Mouse (Mus musculus) frontal cortex, postnatal 14 days (tissue): ENCODE results near the gene Mtf2.
"Not testable (repeated sequence)": the region's sequence is repeated elsewhere in the genome, so short reads cannot be mapped to it uniquely, and the experiment has no call there.

Experiments used
- DNase-seq, 2 experiments: peaks; one replicate each; pipeline ENCODE4 v3.0.0; 2022; ENCODE audit warnings: low spot score in 2 of 2

The Mtf2 gene

DNA sequence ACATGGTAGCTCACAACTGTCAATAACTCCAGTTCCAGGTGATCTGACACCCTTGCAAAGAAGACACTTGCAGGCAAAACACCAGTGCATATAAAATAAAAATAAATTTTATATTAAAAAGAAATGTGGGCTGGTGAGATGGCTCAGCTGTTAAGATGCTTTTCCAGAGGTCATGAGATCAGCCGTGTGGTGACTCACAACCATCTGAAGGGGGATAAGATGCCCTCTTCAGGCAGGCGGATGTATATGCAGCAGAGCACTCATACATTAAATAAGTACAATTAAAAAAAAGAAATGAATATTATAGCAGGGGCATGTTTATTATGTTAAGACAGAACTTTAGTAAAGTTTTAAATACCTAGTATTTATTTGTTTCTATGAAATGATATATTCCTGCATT lies 16.9 kb downstream of the Mtf2 start:
- DNase-seq: no peak

DNA sequence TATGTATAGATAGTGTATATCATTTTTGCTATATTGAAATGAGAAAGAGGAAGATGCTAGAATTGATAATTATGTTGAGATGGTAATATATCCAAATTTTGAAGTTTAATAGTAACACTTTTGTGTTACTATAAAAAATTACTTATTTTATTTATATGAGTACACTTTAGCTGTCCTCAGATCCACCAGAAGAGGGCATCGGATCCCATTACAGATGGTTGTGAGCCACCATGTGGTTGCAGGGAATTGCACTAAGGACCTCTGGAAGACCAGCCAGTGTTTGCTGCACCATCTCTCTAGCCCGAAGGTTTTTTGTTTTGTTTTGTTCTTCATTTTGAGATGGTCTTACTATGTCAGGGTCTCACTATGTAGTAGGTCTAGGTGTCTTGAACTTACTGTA lies 20.0 kb downstream of the Mtf2 start:
- no peak for DNase-seq

DNA sequence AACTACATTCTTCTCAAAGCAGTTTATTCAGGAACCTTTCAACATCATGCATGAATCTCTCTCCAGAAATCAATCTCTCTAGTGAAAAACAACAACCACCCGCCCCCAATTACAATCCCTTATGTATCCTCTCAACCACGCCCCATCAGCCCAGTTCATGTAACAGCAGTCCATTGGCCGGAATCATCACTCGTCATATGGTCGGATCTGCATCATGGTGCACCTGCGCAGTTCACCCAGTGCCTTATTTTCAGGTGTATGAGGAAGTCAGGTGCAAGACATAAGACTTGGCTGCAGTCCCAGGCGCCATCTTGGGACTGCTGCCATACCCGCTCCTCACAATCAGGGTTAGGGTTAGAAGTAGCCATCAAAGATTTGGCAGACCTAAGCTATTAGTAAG lies 27.3 kb downstream of the Mtf2 start:
- DNase-seq: not testable (repeated sequence)

DNA sequence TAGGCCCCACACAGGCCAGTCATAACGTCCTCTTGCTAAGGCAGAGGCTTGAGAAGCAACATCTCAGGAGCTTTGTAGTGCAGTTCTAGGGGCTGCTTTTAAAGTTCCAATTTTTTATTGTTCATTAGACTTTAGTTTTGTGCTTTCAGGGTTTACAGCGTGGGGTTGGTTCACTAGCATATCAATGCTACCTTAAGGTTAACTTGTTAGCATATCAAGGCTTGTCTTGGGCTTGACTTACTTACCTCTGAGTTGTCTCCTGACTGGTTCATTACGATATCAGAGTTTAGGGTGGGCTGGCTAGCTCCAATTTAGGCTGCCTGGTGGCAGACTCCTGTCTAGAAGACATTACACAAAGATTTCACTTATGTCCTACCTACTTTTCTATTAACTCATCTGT lies 32.2 kb downstream of the Mtf2 start:
- DNase-seq: no peak

DNA sequence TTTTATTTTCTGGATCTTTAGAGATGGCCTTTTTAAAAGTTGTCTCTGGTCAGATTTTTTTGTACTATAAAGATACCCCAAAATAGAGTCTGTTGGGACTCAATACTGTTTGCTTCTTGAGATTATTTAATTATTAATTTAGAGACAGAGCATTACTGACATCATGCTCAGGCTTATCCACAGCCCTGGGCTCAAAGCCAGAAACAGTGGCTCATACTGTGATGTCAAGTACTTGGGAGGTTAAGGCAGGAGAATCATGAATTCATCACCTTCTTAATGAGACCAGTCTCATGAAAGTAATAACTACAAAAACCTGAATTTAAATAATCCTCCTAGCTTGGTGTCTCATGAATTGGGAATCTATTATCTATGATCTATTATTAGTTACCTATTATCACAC lies 34.7 kb downstream of the Mtf2 start:
- DNase-seq: no peak

DNA sequence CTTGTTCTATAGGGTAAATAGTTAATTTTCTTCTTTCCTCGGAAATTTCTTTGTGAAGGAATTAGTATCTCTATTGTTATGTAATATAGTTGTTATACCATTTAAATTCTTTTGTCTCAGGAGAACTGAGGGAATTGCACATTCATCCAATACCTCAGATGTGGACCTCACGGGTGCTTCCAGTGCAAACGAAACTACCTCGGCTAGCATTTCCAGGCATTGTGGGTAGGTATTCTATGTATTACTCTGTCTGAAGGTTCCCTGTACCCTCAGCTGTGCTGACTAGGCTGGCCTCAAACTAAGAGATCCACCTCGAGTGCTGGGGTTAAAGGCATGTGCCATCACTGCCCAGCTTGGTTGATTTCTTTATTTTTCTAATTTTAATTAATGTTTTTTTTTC lies 38.8 kb downstream of the Mtf2 start:
- no peak for DNase-seq

DNA sequence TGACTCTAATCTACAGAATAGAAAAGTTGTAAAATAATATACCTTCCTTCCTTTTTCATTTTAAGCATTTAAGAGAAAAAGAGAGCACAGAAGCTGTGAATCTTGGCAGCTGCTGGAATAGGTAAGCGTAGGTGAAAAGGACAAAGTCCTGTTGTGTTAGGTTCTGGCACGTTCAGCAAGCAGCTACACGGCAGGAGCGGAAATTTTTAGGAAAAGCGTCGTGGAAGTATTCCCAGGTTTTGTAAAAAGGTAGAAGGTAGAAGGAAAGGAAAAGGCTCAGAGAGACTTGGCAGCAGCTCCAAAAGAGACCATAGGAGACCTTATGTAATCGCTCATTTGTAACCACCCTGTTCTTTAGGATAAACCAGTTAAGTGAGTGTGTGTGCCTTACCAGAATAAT lies 43.9 kb downstream of the Mtf2 start:
- DNase-seq: no peak

DNA sequence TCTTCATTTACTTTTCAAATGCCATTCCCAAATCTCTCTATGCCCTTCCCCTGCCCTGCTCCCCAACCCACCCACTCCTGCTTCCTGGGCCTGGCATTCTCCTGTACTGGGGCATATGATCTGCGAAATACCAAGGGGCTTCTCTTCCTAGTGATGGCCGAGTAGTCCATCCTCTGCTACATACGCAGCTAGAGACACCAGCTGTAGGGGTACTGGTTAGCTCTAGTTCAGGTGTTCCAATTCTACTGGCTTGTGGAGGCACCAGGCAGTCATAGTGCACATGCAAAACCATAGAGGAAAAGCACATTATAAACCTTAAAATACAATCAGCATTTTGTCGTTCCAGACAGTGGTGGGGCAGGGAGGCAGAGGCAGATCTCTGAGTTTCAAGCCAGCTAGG lies 52.2 kb downstream of the Mtf2 start:
- DNase-seq: no peak

DNA sequence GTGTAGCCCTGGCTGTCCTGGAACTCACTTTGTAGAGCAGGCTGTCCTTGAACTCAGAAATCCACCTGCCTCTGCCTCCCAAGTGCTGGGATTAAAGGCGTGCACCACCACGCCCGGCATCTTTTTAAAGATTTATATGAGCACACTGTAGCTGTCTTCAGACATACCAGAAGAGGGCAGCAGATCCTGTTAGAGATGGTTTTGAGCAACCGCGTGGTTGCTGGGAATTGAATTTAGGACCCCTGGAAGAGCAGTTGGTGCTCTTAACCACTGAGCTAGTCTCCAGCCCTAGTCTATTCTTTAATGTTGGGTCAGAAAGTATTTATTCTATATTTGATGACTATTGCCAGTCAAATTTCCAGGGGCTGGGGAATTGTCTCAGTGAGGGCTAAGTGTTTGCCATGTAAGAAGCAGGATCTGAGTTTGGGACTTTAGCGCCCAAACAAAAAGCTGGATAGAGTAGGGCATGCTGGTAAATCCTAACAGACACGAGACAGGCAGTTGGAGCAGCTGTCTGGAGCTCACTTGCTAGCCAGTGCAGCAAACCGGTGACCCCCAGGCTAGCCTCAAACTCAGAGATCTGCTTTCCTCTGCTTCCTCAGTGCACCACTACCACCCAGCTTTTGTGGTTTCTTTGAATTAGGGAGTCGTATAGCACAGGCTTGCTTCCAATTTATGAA lies 54.9 kb downstream of the Mtf2 start:
- DNase-seq: no peak

DNA sequence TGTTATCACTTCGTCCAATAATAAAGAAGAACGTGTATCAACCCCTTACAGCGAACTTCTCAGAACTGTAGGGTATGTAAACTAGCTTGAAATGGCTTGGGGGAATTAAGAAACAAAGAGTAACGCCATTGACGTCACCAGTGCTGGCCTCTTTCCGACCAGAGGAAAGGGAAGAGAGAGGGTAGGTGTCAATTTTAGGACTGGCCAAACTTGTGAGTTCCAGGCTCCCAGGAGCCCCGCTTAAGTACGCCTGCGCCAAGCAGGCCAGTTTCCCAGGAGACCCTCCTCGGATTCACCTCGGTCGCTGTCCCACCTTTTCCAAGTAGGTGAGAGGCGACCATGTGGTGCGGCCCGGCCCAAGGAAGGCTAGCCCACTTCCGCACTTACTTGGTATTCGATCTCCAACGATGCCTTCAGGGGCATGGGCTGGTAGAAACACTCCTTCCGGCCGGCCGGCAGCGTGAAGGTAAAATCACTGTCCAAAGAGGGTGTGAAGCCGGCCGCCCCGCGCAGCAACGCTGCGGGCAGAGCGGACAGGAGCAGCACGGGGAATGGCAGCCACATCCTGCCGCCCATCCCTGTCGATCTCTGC lies 66.5 kb downstream of the Mtf2 start:
- no peak for DNase-seq

DNA sequence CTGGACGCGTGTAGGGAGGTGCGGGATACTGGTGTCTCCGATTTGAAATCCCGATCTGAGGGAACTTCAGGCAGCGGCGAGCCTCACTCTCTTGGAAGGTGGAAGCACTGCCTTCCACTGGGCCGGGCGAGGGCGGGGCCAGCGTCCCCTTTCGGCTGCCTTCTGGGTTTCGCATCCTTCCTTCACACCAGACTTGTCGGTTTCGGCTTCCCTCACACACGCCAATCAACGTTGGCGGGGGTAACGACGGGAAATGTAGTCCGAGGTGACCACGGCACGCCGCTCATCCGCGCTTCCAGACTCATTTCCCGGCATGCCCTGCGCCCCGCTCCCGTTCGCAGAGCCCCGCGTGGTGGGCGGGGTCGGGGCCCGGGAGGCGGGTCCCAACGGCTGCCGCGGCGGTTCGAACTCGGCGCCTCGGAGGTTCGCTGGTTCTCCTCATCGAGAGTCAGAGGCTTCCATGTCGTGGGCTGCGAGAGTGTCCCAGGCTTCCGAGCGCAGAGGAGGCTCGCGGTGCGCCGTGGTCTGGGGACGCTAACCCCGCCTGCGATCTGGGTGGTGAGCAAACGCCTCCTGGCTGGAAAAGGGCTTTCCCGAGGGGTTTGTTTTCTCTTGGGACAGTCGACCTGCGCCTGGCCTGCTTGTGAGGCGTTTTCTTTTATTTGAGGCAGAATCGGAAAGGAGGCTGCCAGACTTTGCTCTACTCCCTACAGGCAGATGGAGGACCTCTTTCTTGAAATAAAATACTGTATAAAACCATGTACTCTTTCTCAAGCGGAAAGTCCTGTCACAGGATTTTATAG lies 67.2 kb downstream of the Mtf2 start, which contains the start of the genes Tmed5 and Ccdc18:
Gene Tmed5 (minus strand): TSS at position 180 of the 803 bp plus-strand sequence.
Gene Ccdc18 (plus strand): TSS at position 435 of the 803 bp plus-strand sequence.
- peak; percentile 94 for DNase-seq

DNA sequence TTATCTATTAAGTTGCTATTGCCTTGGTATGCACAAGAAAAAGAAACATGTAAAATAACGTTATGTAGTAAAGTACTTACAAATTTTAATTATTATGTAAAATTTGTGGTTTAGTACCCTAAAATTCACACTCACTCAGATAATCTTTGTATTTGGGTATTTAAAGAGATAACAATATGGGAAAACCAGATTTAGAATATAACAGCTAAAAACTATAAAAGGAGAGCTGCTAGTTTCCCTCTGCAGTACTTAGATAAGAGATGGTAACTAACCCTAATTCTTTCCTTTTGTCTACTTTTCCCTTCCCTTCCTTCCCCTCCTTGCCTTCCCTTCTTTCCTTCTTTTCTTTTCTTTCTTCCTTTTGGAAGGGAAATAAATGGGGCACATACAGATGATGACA lies 87.1 kb downstream of the Mtf2 start:
- DNase-seq: no peak
